Mouse (Mus musculus) limb, embryonic 12.5 days (tissue): ENCODE results near the gene Olfr996. TPM values are rescaled to one million over a fixed set of nuclear protein-coding genes. Genes with fewer than 3 reads are reported as not detected.
"Not testable (repeated sequence)": the region's sequence is repeated elsewhere in the genome, so short reads cannot be mapped to it uniquely, and the experiment has no call there.

Experiments used
- ATAC-seq: fragments of 200-750 bp; cut with Nextera tagmentation; 2 replicates; pipeline ENCODE4 v1.8.0; 2017; ENCODE audit warnings: low read depth, moderate TSS enrichment; ENCODE audit not compliant: insufficient number of reproducible peaks, insufficient read depth, low FRiP score, low TSS enrichment
- H3K27ac ChIP-seq: fragments of 300-500 bp; sonication (generic); 2 replicates; pipeline ENCODE4 v1.5.1; 2016; ENCODE audit warnings: mild to moderate bottlenecking, moderate library complexity
- H3K27me3 ChIP-seq: fragments of 300-500 bp; sonication (generic); 2 replicates; pipeline ENCODE4 v1.6.1; 2016; ENCODE audit warnings: mild to moderate bottlenecking, moderate library complexity
- H3K36me3 ChIP-seq: fragments of 300-500 bp; sonication (generic); 2 replicates; pipeline ENCODE4 v1.6.1; 2016; ENCODE audit warnings: mild to moderate bottlenecking, moderate library complexity
- H3K4me1 ChIP-seq: fragments of 300-500 bp; sonication (generic); replicated peaks from 2 replicates; pipeline ENCODE4 v1.6.1; 2016
- H3K4me2 ChIP-seq: fragments of 300-500 bp; sonication (generic); 2 replicates; pipeline ENCODE4 v1.6.1; 2016; ENCODE audit warnings: mild to moderate bottlenecking, moderate library complexity
- H3K4me3 ChIP-seq: fragments of 300-500 bp; sonication (generic); replicated peaks from 2 replicates; pipeline ENCODE4 v1.5.1; 2016; ENCODE audit warnings: mild to moderate bottlenecking
- H3K9ac ChIP-seq: fragments of 300-500 bp; sonication (generic); replicated peaks from 2 replicates; pipeline ENCODE4 v1.6.1; 2016; ENCODE audit warnings: mild to moderate bottlenecking, moderate library complexity
- H3K9me3 ChIP-seq: fragments of 300-500 bp; sonication (generic); 2 replicates; pipeline ENCODE4 v1.6.1; 2016; ENCODE audit warnings: mild to moderate bottlenecking, moderate library complexity
- WGBS: fragments of 180-500 bp; shearing (Covaris S2); methylation state at CpG from one replicate; pipeline ENCODE4 v1.1.7; 2016; 5-methylcytosine and 5-hydroxymethylcytosine counted together
- polyA plus RNA-seq: library from polyadenylated mRNA; unstranded; fragments of >200 nt; fragmentation: Nextera tagmentation; extraction: Ambion mirVana; gene quantifications from 2 replicates; pipeline ENCODE4 v1.2.1, GENCODE M21; 2016

The Olfr996 gene
- not detected in 2 replicates for polyA plus RNA-seq

DNA sequence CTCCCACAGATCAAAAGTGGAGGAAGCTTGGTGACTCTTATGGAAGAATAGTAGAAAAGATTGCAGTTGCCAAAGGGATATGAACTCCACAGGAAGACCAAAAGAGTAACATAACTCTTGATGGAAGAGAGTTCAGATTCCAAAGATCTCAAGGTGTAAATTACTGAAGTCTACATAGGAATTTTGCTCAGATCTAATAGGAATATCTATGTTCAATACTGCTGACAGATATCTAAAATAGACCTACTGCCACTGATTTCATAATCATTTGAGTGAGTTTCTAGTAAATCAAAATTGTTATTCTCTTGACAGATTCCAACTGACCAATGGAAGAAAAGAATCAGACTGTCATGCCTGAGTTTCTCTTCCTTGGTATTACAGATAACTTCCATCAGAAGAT is at the start of gene Olfr996:
Gene Olfr996, plus strand, starts transcription at position 301 of the 400 bp plus-strand sequence.
- Histone ChIP-seq H3K4me3 (no peak within 1 kb of the TSS), H3K9me3 (no peaks in the 10 kb centered on the region), H3K27me3 (no peaks in the 10 kb centered on the region), H3K4me2 (no peak within 1 kb of the TSS), H3K4me1 (no peaks in the 10 kb centered on the region), H3K9ac (no peak within 1 kb of the TSS), H3K27ac (no peak within 1 kb of the TSS), H3K36me3 (no peaks in the 10 kb centered on the region)
- ATAC-seq: no peak

DNA sequence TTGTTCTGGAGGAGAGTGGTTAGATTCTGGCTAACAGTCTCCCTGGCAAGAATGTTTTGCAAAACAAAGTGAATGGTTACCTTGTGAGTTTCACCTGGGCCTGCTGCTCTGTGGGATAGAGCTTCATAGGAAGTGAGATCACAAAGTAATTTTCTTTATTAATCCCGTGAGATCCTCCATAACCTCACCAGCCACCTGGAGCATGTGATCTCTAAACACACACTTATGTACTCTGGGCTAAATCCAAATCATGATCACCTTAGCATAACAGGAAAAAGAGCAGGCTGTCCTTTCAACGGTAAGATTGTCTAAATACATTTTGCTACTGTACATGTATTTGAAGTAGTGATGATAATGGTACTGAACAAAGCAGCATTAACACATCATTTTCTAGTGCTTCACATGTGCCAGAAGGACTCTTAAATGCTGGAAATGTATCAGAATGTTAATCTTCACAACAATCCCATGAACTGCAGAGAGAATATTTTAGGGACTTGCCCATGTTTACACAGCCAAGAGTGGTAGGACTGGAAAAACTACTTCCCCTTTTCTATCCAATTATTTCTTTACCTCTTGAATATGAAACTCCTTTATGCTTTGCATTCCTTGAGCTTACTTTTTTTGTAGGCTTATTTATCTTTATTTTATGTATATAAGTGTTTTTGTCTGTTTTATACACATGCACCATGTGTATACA is 46.8 kb upstream of the Olfr996 start:
- Histone ChIP-seq H3K27me3 (no peaks in the 10 kb centered on the region), H3K9me3 (no peaks in the 10 kb centered on the region), H3K4me1 (no peaks in the 10 kb centered on the region), H3K4me2 (no peak overlapping the region), H3K36me3 (no peaks in the 10 kb centered on the region), H3K9ac (no peak overlapping the region), H3K27ac (no peak overlapping the region), H3K4me3 (no peak overlapping the region)
- 81% methylated on average over 2 of the region's 2 CpGs for WGBS
- ATAC-seq: no peak

DNA sequence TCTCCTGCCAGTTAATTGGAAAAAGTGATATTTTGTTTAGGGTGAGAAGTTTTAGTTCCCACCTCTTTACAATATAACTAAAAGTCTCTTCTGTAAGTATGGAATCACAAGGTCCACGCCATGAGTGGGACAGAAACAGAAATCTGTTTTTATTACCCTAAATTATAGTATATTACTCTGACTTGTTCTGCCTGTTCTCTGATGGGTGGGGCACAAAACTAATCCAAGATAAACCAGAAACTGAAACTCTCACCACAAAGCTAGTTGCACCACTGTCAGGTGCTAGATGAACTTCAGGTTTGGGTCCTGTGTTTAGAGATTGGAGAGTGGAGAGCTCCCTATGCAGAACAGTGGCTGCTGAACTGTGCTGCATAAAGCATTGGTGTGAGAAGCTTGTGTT is 45.1 kb upstream of the Olfr996 start:
- no peaks in the 10 kb centered on the region for H3K9me3 ChIP-seq
- no peak overlapping the region for H3K4me3 ChIP-seq
- H3K27me3 ChIP-seq: no peaks in the 10 kb centered on the region
- ATAC-seq: no peak
- H3K4me1 ChIP-seq: no peaks in the 10 kb centered on the region
- H3K4me2 ChIP-seq: no peak overlapping the region
- no peaks in the 10 kb centered on the region for H3K36me3 ChIP-seq
- H3K9ac ChIP-seq: no peak overlapping the region
- 79% methylated on average over 1 of the region's 1 CpGs for WGBS
- H3K27ac ChIP-seq: no peak overlapping the region

DNA sequence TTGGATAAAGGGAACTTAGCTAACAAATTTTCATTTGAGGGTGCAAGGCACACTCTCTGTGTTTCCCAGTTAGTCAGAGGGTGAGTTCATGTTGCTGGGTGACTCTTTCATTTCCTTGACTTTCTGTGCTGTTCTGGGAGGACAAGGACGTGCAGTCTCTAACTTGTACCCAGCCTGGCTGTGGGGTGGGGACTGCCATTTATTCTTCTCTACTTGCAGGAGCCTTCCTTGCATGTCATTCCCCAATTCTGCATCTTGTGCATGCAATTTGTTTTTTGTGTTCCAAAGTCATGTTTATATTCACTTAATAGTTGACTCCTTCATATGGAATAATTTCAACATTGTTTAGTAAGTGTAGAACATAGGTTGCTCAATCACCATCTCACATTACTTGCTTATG is 24.2 kb upstream of the Olfr996 start:
- Histone ChIP-seq H3K4me2 (no peak overlapping the region), H3K4me1 (no peaks in the 10 kb centered on the region), H3K9ac (no peak overlapping the region), H3K9me3 (no peaks in the 10 kb centered on the region), H3K27me3 (no peaks in the 10 kb centered on the region), H3K4me3 (no peak overlapping the region), H3K27ac (no peak overlapping the region), H3K36me3 (no peaks in the 10 kb centered on the region)
- WGBS: 67% methylated on average over 1 of the region's 1 CpGs
- no peak for ATAC-seq

GRCm38 (mm10) chr2:85560226-85560625 is 18.8 kb upstream of the Olfr996 start:
- ATAC-seq: no peak
- Histone ChIP-seq H3K27me3 (no peaks in the 10 kb centered on the region), H3K9me3 (no peaks in the 10 kb centered on the region), H3K4me2 (no peak overlapping the region), H3K4me3 (no peak overlapping the region), H3K9ac (no peak overlapping the region), H3K27ac (no peak overlapping the region), H3K4me1 (no peaks in the 10 kb centered on the region), H3K36me3 (no peaks in the 10 kb centered on the region)
- 61% methylated on average over 4 of the region's 4 CpGs for WGBS

GRCm38 (mm10) chr2:85561187-85561586 is 17.8 kb upstream of the Olfr996 start:
- Histone ChIP-seq H3K4me3 (no peak overlapping the region), H3K27me3 (no peaks in the 10 kb centered on the region), H3K27ac (no peak overlapping the region), H3K4me1 (no peaks in the 10 kb centered on the region), H3K4me2 (no peak overlapping the region), H3K9ac (no peak overlapping the region), H3K36me3 (no peaks in the 10 kb centered on the region), H3K9me3 (no peaks in the 10 kb centered on the region)
- no peak for ATAC-seq
- 22% methylated on average over 4 of the region's 4 CpGs for WGBS

DNA sequence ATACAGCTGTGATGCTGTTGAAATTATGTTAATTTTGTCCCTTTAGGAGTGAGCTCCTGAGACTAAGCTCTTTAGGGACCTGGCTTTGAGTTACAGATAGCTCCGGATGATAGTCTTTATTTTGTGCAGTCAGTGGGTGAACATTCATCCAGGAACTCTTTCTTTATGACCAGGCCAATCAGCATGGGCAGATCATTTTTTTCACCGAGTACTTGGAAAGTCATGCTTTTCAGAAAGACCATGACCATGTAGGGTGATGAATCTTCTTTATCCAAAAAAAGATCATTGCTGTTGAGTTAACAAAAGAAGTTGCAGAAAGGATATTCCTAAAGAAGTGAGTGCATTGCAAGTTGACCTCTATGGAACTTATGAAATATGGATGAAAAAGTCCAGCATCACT is 9.6 kb downstream of the Olfr996 start, which contains the start of gene Olfr998:
Gene Olfr998, plus strand, starts transcription at position 301 of the 400 bp plus-strand sequence.
- WGBS: 90% methylated on average over 2 of the region's 2 CpGs
- H3K27ac ChIP-seq, H3K9me3 ChIP-seq, H3K4me1 ChIP-seq, H3K27me3 ChIP-seq, ATAC-seq, H3K4me3 ChIP-seq, H3K36me3 ChIP-seq, H3K9ac ChIP-seq, H3K4me2 ChIP-seq: not testable (repeated sequence)

GRCm38 (mm10) chr2:85611803-85612202 is 32.8 kb downstream of the Olfr996 start, which contains the start of gene Olfr1000:
TSS of gene Olfr1000 (minus strand) at chr2:85611903.
- no peaks in the 10 kb centered on the region for H3K4me1 ChIP-seq
- H3K4me2 ChIP-seq: no peak within 1 kb of the TSS
- H3K9me3 ChIP-seq: no peaks in the 10 kb centered on the region
- no peak for ATAC-seq
- H3K9ac ChIP-seq: no peak within 1 kb of the TSS
- H3K27me3 ChIP-seq: no peaks in the 10 kb centered on the region
- no peak within 1 kb of the TSS for H3K4me3 ChIP-seq
- 53% methylated on average over 1 of the region's 1 CpGs for WGBS
- no peak within 1 kb of the TSS for H3K27ac ChIP-seq
- H3K36me3 ChIP-seq: no peaks in the 10 kb centered on the region

Other genes starting within 250 kb of the Olfr996 start
- gene Olfr987, start 239.9 kb upstream of the Olfr996 start, polyA plus RNA-seq: not detected in 2 replicates
- not detected in 2 replicates for gene Olfr988, start 216.0 kb upstream of the Olfr996 start, polyA plus RNA-seq
- gene Olfr992, start 169.7 kb upstream of the Olfr996 start, polyA plus RNA-seq: not detected in 2 replicates
- not detected in 2 replicates for gene Olfr993, start 164.3 kb upstream of the Olfr996 start, polyA plus RNA-seq
- not detected in 2 replicates for gene Olfr994, start 142.8 kb upstream of the Olfr996 start, polyA plus RNA-seq
- gene Olfr995, start 135.6 kb upstream of the Olfr996 start, polyA plus RNA-seq: not detected in 2 replicates
- gene 4833423E24Rik, start 60.2 kb upstream of the Olfr996 start, polyA plus RNA-seq: not detected in 2 replicates
- gene Olfr998, start 9.7 kb downstream of the Olfr996 start, polyA plus RNA-seq: not detected in 2 replicates
- not detected in 2 replicates for gene Olfr1000, start 32.7 kb downstream of the Olfr996 start, polyA plus RNA-seq
- not detected in 2 replicates for gene Olfr1002, start 71.5 kb downstream of the Olfr996 start, polyA plus RNA-seq
- gene Olfr154, start 85.2 kb downstream of the Olfr996 start, polyA plus RNA-seq: not detected in 2 replicates
- gene Olfr1006, start 99.6 kb downstream of the Olfr996 start, polyA plus RNA-seq: not detected in 2 replicates
- gene Olfr1008, start 110.2 kb downstream of the Olfr996 start, polyA plus RNA-seq: not detected in 2 replicates
- gene Olfr1009, start 136.2 kb downstream of the Olfr996 start, polyA plus RNA-seq: not detected in 2 replicates
- gene Olfr1012, start 183.6 kb downstream of the Olfr996 start, polyA plus RNA-seq: not detected in 2 replicates
- not detected in 2 replicates for gene Olfr1013, start 187.9 kb downstream of the Olfr996 start, polyA plus RNA-seq
- gene Olfr1014, start 193.5 kb downstream of the Olfr996 start, polyA plus RNA-seq: not detected in 2 replicates
- not detected in 2 replicates for gene Olfr1015, start 202.8 kb downstream of the Olfr996 start, polyA plus RNA-seq
- not detected in 2 replicates for gene Olfr1016, start 223.3 kb downstream of the Olfr996 start, polyA plus RNA-seq
- not detected in 2 replicates for gene Olfr1018, start 239.3 kb downstream of the Olfr996 start, polyA plus RNA-seq